Mouse (Mus musculus): ENCODE data around the gene Crmp1.

GRCm38 (mm10) chr5:37290983-37291382, 49.2 kb downstream of the Crmp1 start:
- TF ChIP-seq MAFK (IDR thresholded peaks at IDR 0.05; ENCODE audit: borderline replicate concordance, low read depth, low read length): no peak
- no peak for TF ChIP-seq EP300 (IDR thresholded peaks at IDR 0.05; ENCODE audit: low read depth in 1 of 2, low read length in 2 of 2)

Measured in MEL (cell line).